Mouse (Mus musculus) liver, embryonic 14.5 days (tissue): ENCODE results near the gene Cables2. TPM values are rescaled to one million over a fixed set of nuclear protein-coding genes. Genes with fewer than 3 reads are reported as not detected.

Source experiments
- ATAC-seq: fragments of 200-750 bp; cut with Nextera tagmentation; 2 replicates; pipeline ENCODE4 v1.8.0; 2017; ENCODE audit warnings: moderate number of reproducible peaks, mild to moderate bottlenecking, moderate library complexity; ENCODE audit not compliant: insufficient read depth
- DNase-seq, 3 experiments: peaks; one replicate each; pipeline ENCODE4 v3.0.0-alpha.2; 2012 to 2013; ENCODE audit warnings: low read depth in 3 of 3, low spot score in 3 of 3
- H3K27ac ChIP-seq: fragments of 300-500 bp; sonication (generic); 2 replicates; pipeline ENCODE4 v1.5.1; 2014; ENCODE audit warnings: moderate library complexity, mild to moderate bottlenecking, control low read depth, inconsistent platforms
- H3K27me3 ChIP-seq: fragments of 300-500 bp; sonication (generic); 2 replicates; pipeline ENCODE4 v1.6.1; 2014; ENCODE audit warnings: mild to moderate bottlenecking, low read length, moderate library complexity; ENCODE audit not compliant: control insufficient read depth, insufficient read depth
- H3K36me3 ChIP-seq: fragments of 300-500 bp; sonication (generic); replicated peaks from 2 replicates; pipeline ENCODE4 v1.6.1; 2014; ENCODE audit warnings: low read depth; ENCODE audit not compliant: control insufficient read depth, insufficient read depth
- H3K4me1 ChIP-seq, 2 experiments: fragments of 200-500 bp in 1 of 2; fragments of 300-500 bp in 1 of 2; sonication (generic) in 1 of 2; replicated peaks; 2 replicates each; pipeline ENCODE4 v1.6.1; 2012 to 2014; ENCODE audit warnings: antibody characterized with exemption in 1 of 2, inconsistent platforms in 1 of 2, low read length in 1 of 2; ENCODE audit not compliant: control insufficient read depth in 2 of 2, insufficient read depth in 2 of 2
- H3K4me2 ChIP-seq: fragments of 300-500 bp; sonication (generic); 2 replicates; pipeline ENCODE4 v1.6.1; 2014; ENCODE audit warnings: low read depth, mild to moderate bottlenecking, control low read depth, moderate library complexity
- H3K4me3 ChIP-seq, 2 experiments: fragments of 200-500 bp in 1 of 2; fragments of 300-500 bp in 1 of 2; sonication (generic) in 1 of 2; 2 replicates each; pipeline ENCODE4 v1.5.1; 2012 to 2014; ENCODE audit warnings: low read depth in 2 of 2, low read length in 2 of 2, mild to moderate bottlenecking in 2 of 2, control low read depth in 1 of 2, inconsistent platforms in 1 of 2, moderate library complexity in 1 of 2; ENCODE audit not compliant: insufficient read depth in 1 of 2
- H3K9ac ChIP-seq: fragments of 300-500 bp; sonication (generic); replicated peaks from 2 replicates; pipeline ENCODE4 v1.6.1; 2014; ENCODE audit warnings: mild to moderate bottlenecking, control low read depth, moderate library complexity
- H3K9me3 ChIP-seq: fragments of 300-500 bp; sonication (generic); 2 replicates; pipeline ENCODE4 v1.6.1; 2016; ENCODE audit warnings: low read length, mixed read lengths; ENCODE audit not compliant: control insufficient read depth
- CTCF ChIP-seq: IDR thresholded peaks from 2 replicates; pipeline ENCODE4 v1.5.1; 2016; ENCODE audit warnings: antibody characterized with exemption, low read depth, control low read depth
- EP300 ChIP-seq: IDR thresholded peaks from 2 replicates; pipeline ENCODE4 v1.6.1; 2016; ENCODE audit warnings: antibody characterized with exemption, low read depth
- WGBS: fragments of 180-500 bp; shearing (Covaris S2); extraction: QIAGEN DNeasy Blood & Tissue Kit; methylation state at CpG from one replicate; pipeline ENCODE4 v1.1.7; 2014; ENCODE audit not compliant: insufficient replicate concordance; 5-methylcytosine and 5-hydroxymethylcytosine counted together
- polyA plus RNA-seq, 2 experiments: library from polyadenylated mRNA; depleted of rRNA in 1 of 2; stranded (reverse) in 1 of 2; unstranded in 1 of 2; fragments of >200 nt; fragmentation: Nextera tagmentation in 1 of 2; extraction: Ambion mirVana in 1 of 2; gene quantifications; 2 replicates each; pipeline versions ENCODE4 v1.2.1 to v1.2.3; 2012 to 2014

Cables2 gene
- polyA plus RNA-seq, 2 experiments = 3.3 to 5.6 TPM

- TF ChIP-seq CTCF = no peak
- no peak for TF ChIP-seq EP300
- no peaks in the 10 kb centered on the region for H3K27me3 ChIP-seq
- no peak for ATAC-seq
- no peaks in the 10 kb centered on the region for H3K36me3 ChIP-seq
- no peak overlapping the region for H3K4me3 ChIP-seq
- H3K9me3 ChIP-seq = no peaks in the 10 kb centered on the region
- H3K4me2 ChIP-seq = peak overlapping the region; percentile 69; the same call in 1 of the 2 replicates
- peak overlapping the region; percentile 20; the same call in 1 of the 2 replicates for H3K9ac ChIP-seq
- peak overlapping the region; percentile 94 for H3K27ac ChIP-seq
- H3K4me1 ChIP-seq = peaks cover 35 to 46% of the 10 kb centered on the region in 2 experiments
- DNase-seq = no peak
- WGBS = 62% methylated on average over 7 of the region's 7 CpGs
These were observed 35.5 kb downstream of the Cables2 start for GRCm38 (mm10) chr2:180237601-180238345.

- ATAC-seq (peak; percentile 93), DNase-seq (peak; percentile 61 to 78 (median 73))
- Histone ChIP-seq H3K9me3 (no peaks in the 10 kb centered on the region), H3K36me3 (no peaks in the 10 kb centered on the region), H3K4me3 (no peak overlapping the region), H3K27me3 (no peaks in the 10 kb centered on the region), H3K4me1 (peaks cover 35 to 46% of the 10 kb centered on the region in 2 experiments), H3K27ac (peak overlapping the region; percentile 94), H3K4me2 (peak overlapping the region; percentile 69), H3K9ac (peak overlapping the region; percentile 60)
- TF ChIP-seq EP300 (peak; percentile 67), CTCF (no peak)
- WGBS = 28% methylated on average over 3 of the region's 3 CpGs
These were observed 36.4 kb downstream of the Cables2 start for GRCm38 (mm10) chr2:180236930-180237329.

GRCm38 (mm10) chr2:180236500-180236899 lies 36.8 kb downstream of the Cables2 start:
- DNase-seq (peak in 1 of 3 experiments; percentile 51), ATAC-seq (peak; percentile 85)
- Histone ChIP-seq H3K9me3 (no peaks in the 10 kb centered on the region), H3K36me3 (no peaks in the 10 kb centered on the region), H3K4me3 (peak overlapping the region; percentile 26 to 35; a peak in 3 of 4 replicates), H3K4me1 (peaks cover 35 to 46% of the 10 kb centered on the region in 2 experiments), H3K27me3 (no peaks in the 10 kb centered on the region), H3K27ac (peak overlapping the region; percentile 94), H3K9ac (peak overlapping the region; percentile 60), H3K4me2 (peak overlapping the region; percentile 69)
- TF ChIP-seq CTCF = no peak
- TF ChIP-seq EP300 = no peak
- WGBS = 14% methylated on average over 3 of the region's 3 CpGs

GRCm38 (mm10) chr2:180235788-180236187 lies 37.5 kb downstream of the Cables2 start:
- H3K36me3 ChIP-seq = no peaks in the 10 kb centered on the region
- H3K27me3 ChIP-seq = no peaks in the 10 kb centered on the region
- DNase-seq = no peak
- H3K9me3 ChIP-seq = no peaks in the 10 kb centered on the region
- TF ChIP-seq CTCF = no peak
- TF ChIP-seq EP300 = no peak
- peak overlapping the region; percentile 69 for H3K4me2 ChIP-seq
- peak overlapping the region; percentile 60 for H3K9ac ChIP-seq
- H3K4me3 ChIP-seq = peak overlapping the region; percentile 26 to 35
- peaks cover 35 to 46% of the 10 kb centered on the region in 2 experiments for H3K4me1 ChIP-seq
- ATAC-seq = no peak
- H3K27ac ChIP-seq = peak overlapping the region; percentile 94
- WGBS = 62% methylated on average over 4 of the region's 4 CpGs

GRCm38 (mm10) chr2:180234980-180235379 lies 38.3 kb downstream of the Cables2 start:
- H3K4me2 ChIP-seq = peak overlapping the region; percentile 69

More at GRCm38 (mm10) chr2:180234980-180235379, 38.3 kb downstream of the Cables2 start:
- H3K4me1 ChIP-seq = peaks cover 35 to 46% of the 10 kb centered on the region in 2 experiments
- no peaks in the 10 kb centered on the region for H3K9me3 ChIP-seq
- WGBS = 59% methylated on average over 6 of the region's 6 CpGs
- H3K4me3 ChIP-seq = no peak overlapping the region
- no peak for DNase-seq
- TF ChIP-seq EP300 = no peak
- no peak for TF ChIP-seq CTCF
- H3K27me3 ChIP-seq = no peaks in the 10 kb centered on the region
- no peak overlapping the region for H3K27ac ChIP-seq
- ATAC-seq = no peak
- no peak overlapping the region for H3K9ac ChIP-seq
- H3K36me3 ChIP-seq = no peaks in the 10 kb centered on the region
